Mouse (Mus musculus): ENCODE data around the gene Ern1. TPM values are rescaled to one million over a fixed set of nuclear protein-coding genes. Genes with fewer than 3 reads are reported as not detected.
"Not testable (repeated sequence)": the region's sequence is repeated elsewhere in the genome, so short reads cannot be mapped to it uniquely, and the experiment has no call there.

Gene Ern1
- total RNA-seq, 2 experiments from 2014 or later, result 7.3 to 9.2 TPM

DNA sequence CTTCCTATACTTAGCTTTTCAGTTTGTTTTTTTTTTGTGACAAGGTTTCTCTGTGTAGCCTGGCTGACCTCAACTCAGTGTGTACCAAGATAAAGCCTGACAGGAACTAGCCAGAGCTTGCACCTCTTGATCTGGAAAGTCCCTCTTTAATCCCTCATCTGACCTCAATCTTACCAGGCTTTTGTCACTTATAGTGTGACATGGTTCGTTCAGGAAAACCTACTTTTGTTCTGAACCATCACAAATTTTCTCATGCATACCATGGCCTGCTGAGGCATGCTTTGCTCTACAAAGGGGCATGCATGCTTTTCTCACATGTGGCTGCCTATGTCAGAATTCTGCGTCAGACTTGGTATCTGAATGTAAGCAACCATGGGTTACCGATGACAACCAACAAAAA is 71.3 kb downstream of the Ern1 start:
- TF ChIP-seq CTCF (IDR thresholded peaks at IDR 0.05), result no peak
- DNase-seq, result no peak
- Histone ChIP-seq H3K27ac (no peak overlapping the region), H3K4me3 (no peak overlapping the region)
- intact Hi-C loops (cut with DNase I), result loop anchor here (10.0 kb wide), 1 partner anchor 328 kb away; no protein-coding TSS in a partner anchor

DNA sequence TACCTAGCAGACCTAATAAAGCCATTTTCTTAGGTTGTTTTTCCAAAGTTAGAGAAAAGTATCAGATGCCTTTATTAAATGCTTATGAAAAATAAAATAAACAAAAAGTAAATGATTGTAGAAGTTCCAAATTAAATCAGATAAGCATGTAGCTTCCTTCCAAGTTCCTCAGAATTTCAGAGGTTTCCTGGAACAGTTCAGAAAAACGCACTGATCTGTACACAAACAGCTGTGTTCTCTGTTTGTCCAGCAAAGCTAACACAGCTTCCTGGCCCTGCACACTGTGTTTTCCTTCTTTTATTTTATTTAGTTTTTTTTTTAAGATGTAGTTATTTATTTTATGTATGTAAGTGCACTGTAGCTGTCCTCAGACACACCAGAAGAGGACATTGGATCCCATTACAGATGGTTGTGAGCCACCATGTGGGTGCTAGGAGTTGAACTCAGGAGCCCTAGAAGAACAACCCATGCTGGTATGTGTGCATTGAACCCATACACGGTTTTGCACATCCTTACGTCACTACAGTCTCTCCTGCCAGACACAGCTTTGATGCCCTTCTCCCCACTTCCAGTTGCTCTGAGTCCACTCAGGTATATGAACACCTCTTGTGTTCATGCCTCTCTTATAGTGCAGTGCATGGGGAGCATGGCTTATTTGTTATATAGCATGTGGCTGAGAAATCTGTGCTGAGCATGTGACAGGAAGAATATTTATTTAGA is 74.9 kb downstream of the Ern1 start:
- no peak for TF ChIP-seq CTCF (IDR thresholded peaks at IDR 0.05)
- H3K4me3 ChIP-seq, result no peak overlapping the region
- no peak for DNase-seq
- no peak overlapping the region for H3K27ac ChIP-seq
- intact Hi-C loops (cut with DNase I), result loop anchor here (10.0 kb wide), 1 partner anchor 332 kb away; no protein-coding TSS in a partner anchor

DNA sequence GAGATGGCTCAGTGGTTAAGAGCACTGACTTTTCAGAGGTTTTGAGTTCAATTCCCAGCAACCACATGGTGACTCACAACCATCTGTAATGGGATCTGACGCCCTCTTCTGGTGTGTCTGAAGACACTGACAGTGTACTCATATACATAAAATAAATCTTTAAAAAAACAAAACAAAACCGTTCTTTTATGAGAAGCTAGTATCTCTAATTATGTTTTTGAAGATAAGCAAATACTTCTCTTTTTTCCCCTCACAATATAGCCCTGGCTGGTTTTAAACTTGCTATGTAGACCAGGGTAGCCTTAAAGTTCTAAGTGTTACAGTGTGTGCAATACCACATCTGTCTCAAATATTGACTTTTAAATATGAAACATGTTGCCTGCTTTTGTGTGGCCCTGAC is 76.5 kb downstream of the Ern1 start:
- no peak overlapping the region for H3K27ac ChIP-seq
- DNase-seq, result no peak
- no peak overlapping the region for H3K4me3 ChIP-seq
- TF ChIP-seq CTCF (IDR thresholded peaks at IDR 0.05), result no peak
- intact Hi-C loops (cut with DNase I), result loop anchor here (10.0 kb wide), 1 partner anchor 334 kb away; no protein-coding TSS in a partner anchor

DNA sequence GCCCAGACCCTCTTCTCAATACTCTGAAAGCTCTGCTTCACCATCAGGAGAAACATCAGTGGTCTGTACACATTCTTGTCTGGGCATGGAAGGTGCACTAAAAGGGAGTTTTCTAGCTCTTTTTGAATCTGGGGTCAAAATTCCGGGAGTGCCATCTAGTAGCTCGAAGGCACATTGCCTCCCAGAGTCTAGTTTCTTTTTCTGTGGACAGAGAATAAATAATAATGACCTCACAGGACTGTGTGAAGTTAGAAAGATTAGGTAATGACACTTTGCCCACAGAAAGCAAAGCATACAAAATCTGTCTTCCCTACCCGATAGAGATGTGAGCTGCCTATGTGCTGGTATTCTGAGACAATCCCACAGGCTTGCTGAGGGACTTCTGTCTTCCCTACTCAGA is 77.1 kb downstream of the Ern1 start:
- Histone ChIP-seq H3K4me3 (no peak overlapping the region), H3K27ac (no peak overlapping the region)
- TF ChIP-seq CTCF (IDR thresholded peaks at IDR 0.05), result no peak
- DNase-seq, result no peak
- intact Hi-C loops (cut with DNase I), result loop anchor here (10.0 kb wide), 1 partner anchor 334 kb away; no protein-coding TSS in a partner anchor

DNA sequence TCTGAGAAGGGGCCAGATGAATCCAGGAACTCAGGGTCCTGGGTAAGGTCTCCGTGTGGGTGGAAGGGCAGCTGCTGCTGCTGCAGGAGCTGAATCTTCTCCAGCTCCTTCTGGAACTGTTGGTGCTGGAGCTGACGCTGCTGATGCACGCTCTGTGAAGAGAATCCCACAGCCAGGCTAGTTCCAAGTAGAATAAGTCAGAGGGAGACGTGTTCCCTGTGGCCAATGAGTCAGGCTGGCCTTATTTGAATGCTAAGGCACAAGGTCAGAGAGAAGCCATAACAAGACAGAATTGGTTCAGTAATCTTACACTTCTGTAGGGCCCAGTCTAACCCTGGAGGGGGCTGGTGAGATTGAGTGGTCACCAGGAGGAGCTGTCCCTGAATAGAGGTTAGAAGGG is 77.6 kb downstream of the Ern1 start:
- Histone ChIP-seq H3K27ac (no peak overlapping the region), H3K4me3 (no peak overlapping the region)
- intact Hi-C loops (cut with DNase I), result loop anchor here (10.0 kb wide), 1 partner anchor 335 kb away; no protein-coding TSS in a partner anchor
- no peak for DNase-seq
- no peak for TF ChIP-seq CTCF (IDR thresholded peaks at IDR 0.05)

DNA sequence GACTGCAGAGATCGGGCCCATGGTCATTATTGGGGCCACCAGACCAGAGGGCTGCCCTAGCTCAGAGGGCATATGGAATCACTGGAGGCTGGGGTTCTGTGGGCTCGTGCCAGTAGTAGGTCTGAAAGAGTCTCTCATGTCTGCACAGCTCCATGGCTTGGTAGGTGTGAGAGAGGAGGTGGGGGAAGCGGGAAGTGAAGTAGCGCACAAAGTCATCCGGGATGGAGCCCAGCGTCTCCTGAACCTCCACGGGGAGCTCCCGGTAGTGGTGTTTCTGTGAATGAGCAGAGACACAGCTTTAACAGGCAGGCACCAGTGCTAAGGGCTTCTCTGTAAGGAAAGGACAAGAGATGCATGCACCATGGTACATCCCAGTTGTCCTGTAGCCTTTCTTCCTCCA is 89.2 kb downstream of the Ern1 start:
- no peak overlapping the region for H3K4me3 ChIP-seq
- intact Hi-C loops (cut with DNase I), result loop anchor here (10.0 kb wide), 1 partner anchor 244 kb away; no protein-coding TSS in a partner anchor
- no peak for DNase-seq
- no peak overlapping the region for H3K27ac ChIP-seq
- TF ChIP-seq CTCF (IDR thresholded peaks at IDR 0.05), result no peak

DNA sequence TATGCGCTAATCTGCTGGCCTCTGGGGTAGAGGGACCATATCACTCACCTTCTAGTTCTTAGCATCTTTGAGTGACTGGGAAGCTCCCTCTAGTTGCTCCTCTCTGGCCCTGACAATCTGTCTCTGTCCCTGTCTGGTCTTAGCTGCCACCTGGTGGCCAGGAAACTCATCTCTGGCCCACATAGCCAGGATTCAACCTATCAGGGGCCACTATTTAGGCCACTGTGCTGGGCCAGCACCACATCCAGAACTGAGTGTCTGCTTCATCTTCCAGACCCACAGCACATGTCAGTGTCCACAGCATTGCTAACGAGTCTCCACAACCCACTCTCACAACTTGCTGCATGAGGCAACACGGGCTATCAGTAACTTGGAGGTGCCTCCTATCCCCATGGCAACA is 90.0 kb downstream of the Ern1 start:
- TF ChIP-seq CTCF (IDR thresholded peaks at IDR 0.05), result peak; percentile 61
- no peak overlapping the region for H3K27ac ChIP-seq
- intact Hi-C loops (cut with DNase I), result loop anchor here (10.0 kb wide), 1 partner anchor 243 kb away; no protein-coding TSS in a partner anchor
- peak; percentile 51 for DNase-seq
- no peak overlapping the region for H3K4me3 ChIP-seq

DNA sequence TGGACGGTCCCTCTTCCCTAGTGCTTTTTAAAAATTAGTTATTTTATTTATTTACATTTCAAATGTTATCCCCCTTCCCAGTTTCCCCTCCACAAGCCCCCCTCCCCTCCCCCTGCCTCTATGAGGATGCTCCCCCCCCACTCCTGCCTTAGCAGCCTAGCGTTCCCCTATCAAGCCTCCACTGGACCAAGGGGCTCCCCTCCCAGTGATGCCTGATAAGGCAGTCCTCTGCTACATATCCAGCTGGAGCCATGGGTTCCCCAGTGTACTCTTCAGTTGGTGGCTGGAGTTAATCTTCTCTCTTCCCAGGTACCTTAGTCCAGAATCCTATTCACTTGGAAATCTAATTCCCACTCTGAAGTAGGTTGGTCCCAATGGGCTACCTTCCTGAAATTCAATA is 93.6 kb downstream of the Ern1 start:
- DNase-seq, H3K27ac ChIP-seq, H3K4me3 ChIP-seq: not testable (repeated sequence)
- intact Hi-C loops (cut with DNase I), result loop anchor here (10.0 kb wide), 1 partner anchor 239 kb away; no protein-coding TSS in a partner anchor

DNA sequence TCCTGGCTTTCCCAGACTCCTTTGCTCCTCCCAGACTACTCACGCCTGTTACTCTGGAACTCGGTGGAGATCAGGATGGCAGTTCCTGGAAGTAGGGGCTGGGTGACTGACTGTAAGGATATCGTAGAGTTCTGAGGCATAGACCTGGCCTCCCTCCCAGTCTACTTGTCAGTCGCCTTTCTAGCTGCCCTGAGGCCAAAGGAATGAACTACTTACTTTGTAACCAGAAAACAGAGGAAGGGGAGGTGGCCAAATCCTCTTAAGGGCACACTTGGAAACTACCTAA is 94.4 kb downstream of the Ern1 start:
- DNase-seq, result no peak
- intact Hi-C loops (cut with DNase I), result loop anchor here (2.0 to 10.0 kb wide), 2 partner anchors 136 to 238 kb away; partner anchors contain the start of genes Ftsj3 and Psmc5
- Histone ChIP-seq H3K4me3 (no peak overlapping the region), H3K27ac (no peak overlapping the region)
- TF ChIP-seq CTCF (IDR thresholded peaks at IDR 0.05), result no peak

DNA sequence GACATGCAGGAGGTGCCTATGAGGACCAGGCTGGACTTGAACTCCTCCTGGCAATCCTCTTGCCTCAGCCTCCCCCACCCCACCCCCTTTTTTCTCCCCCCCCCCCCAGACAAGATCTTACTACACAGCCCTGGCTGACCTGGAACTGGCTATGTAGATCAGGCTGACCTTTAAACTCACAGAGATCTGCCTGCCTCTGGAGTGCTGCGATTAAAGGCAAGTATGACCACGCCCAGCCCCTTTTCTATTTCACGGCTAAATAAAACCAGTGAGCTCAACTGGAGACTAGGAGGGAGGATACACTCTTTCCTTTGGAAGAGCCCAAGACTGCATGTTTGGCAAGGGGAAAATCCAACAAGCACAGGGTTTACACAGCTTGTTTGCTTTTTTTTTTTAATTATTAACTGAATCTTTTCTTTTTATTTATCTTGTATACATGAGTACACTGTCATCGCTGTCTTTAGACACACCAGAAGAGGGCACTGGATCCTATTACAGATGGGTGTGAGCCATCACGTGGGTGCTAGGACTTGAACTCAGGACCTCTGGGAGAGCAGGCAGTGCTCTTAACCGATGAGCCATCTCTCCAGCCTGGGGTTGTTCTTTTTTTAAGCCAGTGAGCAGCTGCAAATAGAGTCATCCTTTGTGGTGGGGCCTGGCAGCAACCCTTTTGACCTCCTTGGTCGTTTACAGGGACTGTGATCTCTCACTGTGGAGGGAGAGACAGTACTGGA is 94.9 kb downstream of the Ern1 start:
- TF ChIP-seq CTCF (IDR thresholded peaks at IDR 0.05), result no peak
- no peak overlapping the region for H3K4me3 ChIP-seq
- DNase-seq, result no peak
- no peak overlapping the region for H3K27ac ChIP-seq
- intact Hi-C loops (cut with DNase I), result loop anchor here (1.0 to 10.0 kb wide), 3 partner anchors 89 to 238 kb away; partner anchors contain the start of genes Ftsj3 and Psmc5

DNA sequence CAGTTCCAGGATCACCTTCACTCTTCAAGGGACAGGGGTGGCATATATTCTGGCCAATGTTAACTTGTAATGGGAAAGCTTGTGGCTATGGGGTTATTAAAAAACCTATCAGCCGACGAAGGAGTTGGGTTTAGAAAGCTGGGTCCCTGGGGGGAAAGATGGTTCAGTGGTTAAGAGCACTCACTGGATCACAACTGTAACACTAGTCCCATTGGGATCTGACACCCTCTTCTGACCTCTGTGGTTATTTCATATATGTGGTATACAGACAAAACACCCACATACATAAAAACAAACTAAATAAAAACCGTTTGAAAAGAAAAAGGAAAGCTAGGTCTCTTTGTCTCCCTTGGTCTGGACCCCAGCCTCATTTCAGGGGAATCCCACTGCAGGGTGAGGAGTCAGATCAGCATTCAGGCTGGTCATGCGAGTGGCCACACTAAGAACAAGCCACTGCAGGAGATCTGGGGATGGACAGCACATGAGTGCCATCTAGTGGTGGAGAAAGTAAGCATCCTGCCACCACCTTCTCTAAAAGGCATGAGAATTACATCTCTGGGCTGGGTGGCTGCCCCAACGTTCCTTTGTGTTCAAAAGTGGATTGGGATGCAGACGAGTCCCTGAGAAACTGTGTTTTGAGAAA is 96.0 kb downstream of the Ern1 start:
- Histone ChIP-seq H3K27ac (peak overlapping the region; percentile 58), H3K4me3 (no peak overlapping the region)
- intact Hi-C loops (cut with DNase I), result loop anchor here (1.0 to 10.0 kb wide), 3 partner anchors 88 to 237 kb away; partner anchors contain the start of genes Ftsj3 and Psmc5
- peak; percentile 93 for TF ChIP-seq CTCF (IDR thresholded peaks at IDR 0.05)
- peak; percentile 79 for DNase-seq

DNA sequence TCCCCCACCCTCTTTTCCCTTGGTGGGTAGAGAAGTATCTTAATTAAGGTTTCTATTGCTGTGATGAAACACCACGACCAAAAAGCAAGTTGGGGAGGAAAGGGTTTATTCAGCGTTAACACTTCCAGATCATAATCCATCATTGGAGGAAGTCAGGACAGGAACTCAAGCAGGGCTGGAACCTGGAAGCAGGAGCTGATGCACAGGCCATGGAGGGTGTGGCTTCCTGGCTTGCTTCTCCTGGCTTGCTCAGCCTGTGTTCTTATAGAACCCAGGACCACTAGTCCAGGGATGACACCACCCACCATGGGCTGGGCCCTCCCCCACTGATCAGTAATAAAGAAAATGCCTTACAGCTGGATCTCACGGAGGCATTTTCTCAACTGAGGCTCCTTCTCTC is 96.9 kb downstream of the Ern1 start:
- peak overlapping the region; percentile 58 for H3K27ac ChIP-seq
- intact Hi-C loops (cut with DNase I), result loop anchor here (10.0 kb wide), 1 partner anchor 236 kb away; no protein-coding TSS in a partner anchor
- TF ChIP-seq CTCF (IDR thresholded peaks at IDR 0.05), result no peak
- DNase-seq, result no peak
- no peak overlapping the region for H3K4me3 ChIP-seq

All from gastrocnemius, adult 2 months (tissue).